8 mouse cellular contexts compared by ENCODE assay signal in genomic region chr15:79442257-79442611, GRCm38 (mm10). TPM values are rescaled to one million over a fixed set of nuclear protein-coding genes. Genes with fewer than 3 reads are reported as not detected.
DNase-seq lines count a peak whose midpoint lies in the region; ATAC-seq and TF ChIP-seq lines count a peak whose summit lies in the region.

No protein-coding gene starts in this region.

- H3K27me3 ChIP-seq in liver, adult 2 months (ENCODE audit: control insufficient read depth, insufficient read depth, low read length), result no peaks in the 10 kb centered on the region
- H3K27me3 ChIP-seq in embryonic facial prominence, embryonic 15.5 days, result no peaks in the 10 kb centered on the region
- no peaks in the 10 kb centered on the region for H3K27me3 ChIP-seq in intestine, embryonic 16.5 days (replicated peaks; ENCODE audit: control insufficient read depth, insufficient read depth, low read length)
- no peaks in the 10 kb centered on the region for H3K27me3 ChIP-seq in neural tube, embryonic 13.5 days

- H3K36me3 ChIP-seq in liver, adult 2 months (ENCODE audit: control insufficient read depth, insufficient read depth, low read length), result no peaks in the 10 kb centered on the region
- H3K36me3 ChIP-seq in embryonic facial prominence, embryonic 15.5 days, result peaks cover 14% of the 10 kb centered on the region
- 0 out of 2 replicates have a peak, but pooled peaks cover 4% of the 10 kb centered on the region for H3K36me3 ChIP-seq in intestine, embryonic 16.5 days (ENCODE audit: control insufficient read depth, insufficient read depth, low read length)
- H3K36me3 ChIP-seq in neural tube, embryonic 13.5 days, result peaks cover 17% of the 10 kb centered on the region

- H3K9ac ChIP-seq in liver, adult 2 months (ENCODE audit: low read depth, low read length), result peak overlapping the region; percentile 88
- H3K9ac ChIP-seq in embryonic facial prominence, embryonic 15.5 days, result peak overlapping the region; percentile 95
- H3K9ac ChIP-seq in intestine, embryonic 16.5 days (ENCODE audit: low read depth, low read length), result peak overlapping the region; percentile 97
- H3K9ac ChIP-seq in neural tube, embryonic 13.5 days, result peak overlapping the region; percentile 99

- H3K4me1 ChIP-seq in liver, adult 2 months (ENCODE audit: control insufficient read depth, insufficient read depth, low read length), result peaks cover 12% of the 10 kb centered on the region
- H3K4me1 ChIP-seq in embryonic facial prominence, embryonic 15.5 days, result peaks cover 66% of the 10 kb centered on the region
- peaks cover 28% of the 10 kb centered on the region for H3K4me1 ChIP-seq in intestine, embryonic 16.5 days (ENCODE audit: control insufficient read depth, insufficient read depth, low read length)
- H3K4me1 ChIP-seq in neural tube, embryonic 13.5 days (replicated peaks), result peaks cover 48% of the 10 kb centered on the region

- peak overlapping the region; percentile 52 for H3K4me3 ChIP-seq in liver, adult 2 months (ENCODE audit: insufficient read depth, low read depth, low read length)
- peak overlapping the region; percentile 94 for H3K4me3 ChIP-seq in embryonic facial prominence, embryonic 15.5 days (replicated peaks)
- peak overlapping the region; percentile 87 for H3K4me3 ChIP-seq in intestine, embryonic 16.5 days (ENCODE audit: low read length)
- H3K4me3 ChIP-seq in neural tube, embryonic 13.5 days, result peak overlapping the region; percentile 92

- H3K4me2 ChIP-seq in embryonic facial prominence, embryonic 15.5 days (replicated peaks), result peak overlapping the region; percentile 68
- peak overlapping the region; percentile 58 for H3K4me2 ChIP-seq in intestine, embryonic 16.5 days (ENCODE audit: low read depth, low read length)
- peak overlapping the region; percentile 94 for H3K4me2 ChIP-seq in neural tube, embryonic 13.5 days

- H3K27ac ChIP-seq in liver, adult 2 months (replicated peaks; ENCODE audit: insufficient read depth, low read depth, low read length), result peak overlapping the region; percentile 49
- H3K27ac ChIP-seq in embryonic facial prominence, embryonic 15.5 days (replicated peaks), result peak overlapping the region; percentile 95
- H3K27ac ChIP-seq in intestine, embryonic 16.5 days (ENCODE audit: low read length), result peak overlapping the region; percentile 91
- peak overlapping the region; percentile 98 for H3K27ac ChIP-seq in neural tube, embryonic 13.5 days (replicated peaks)

- TF ChIP-seq POLR2A in liver, adult 2 months (IDR thresholded peaks at IDR 0.05; ENCODE audit: extremely low read depth, insufficient read depth, low read length), result no peak

- ATAC-seq in embryonic facial prominence, embryonic 15.5 days (ENCODE audit: insufficient number of reproducible peaks, low FRiP score, low TSS enrichment, low read depth), result no peak
- ATAC-seq in intestine, embryonic 16.5 days, result peak; percentile 20; the same call in 1 of the 2 replicates
- peak; percentile 30; the same call in 1 of the 2 replicates for ATAC-seq in neural tube, embryonic 13.5 days (ENCODE audit: low read depth)

- no peak for DNase-seq in liver, adult 2 months (ENCODE audit: extremely low read depth, low read depth, low spot score)
- DNase-seq in liver, result no peak
- DNase-seq in ovary, adult 18-20 months (ENCODE audit: low spot score), result no peak
- no peak for DNase-seq in kidney, postnatal 25 days
- no peak for DNase-seq in cerebellum, adult 8-10 months

- no peaks in the 10 kb centered on the region; the same call in 1 of the 2 replicates for H3K79me2 ChIP-seq in liver, adult 2 months (ENCODE audit: control insufficient read depth, insufficient read depth, low read length)

- 30% methylated on average over 6 of the region's 6 CpGs for WGBS in liver, adult 2 months
- 5% methylated on average over 6 of the region's 6 CpGs for WGBS in embryonic facial prominence, embryonic 15.5 days
- 4% methylated on average over 6 of the region's 6 CpGs for WGBS in intestine, embryonic 16.5 days
- WGBS in neural tube, embryonic 13.5 days, result 2% methylated on average over 6 of the region's 6 CpGs

- no peak for TF ChIP-seq CTCF in liver, adult 2 months (IDR thresholded peaks at IDR 0.05; ENCODE audit: low read depth, low read length)

- H3K9me3 ChIP-seq in embryonic facial prominence, embryonic 15.5 days (replicated peaks), result no peaks in the 10 kb centered on the region
- no peaks in the 10 kb centered on the region for H3K9me3 ChIP-seq in intestine, embryonic 16.5 days (ENCODE audit: control insufficient read depth, low read length)
- H3K9me3 ChIP-seq in neural tube, embryonic 13.5 days, result no peaks in the 10 kb centered on the region

RNA-seq across cellular contexts. Expression of gene Csnk1e, which starts 13.1 kb away (rescaled TPM):
- total RNA-seq in liver, adult 2 months (2014; rRNA removed), result 4.3 and 6.8 TPM in 2 replicates
- polyA plus RNA-seq in liver, adult 2 months (2012; rRNA removed), result 4.7 and 6.6 TPM in 2 replicates
- 113 and 117 TPM in 2 replicates for polyA plus RNA-seq in embryonic facial prominence, embryonic 15.5 days (2015; fragmentation: Nextera tagmentation; extraction: Ambion mirVana)
- polyA plus RNA-seq in intestine, embryonic 16.5 days (2015; fragmentation: Nextera tagmentation; extraction: Ambion mirVana), result 28.9 and 30.8 TPM in 2 replicates
- polyA plus RNA-seq in neural tube, embryonic 13.5 days (2015; fragmentation: Nextera tagmentation; extraction: Ambion mirVana), result 275 and 281 TPM in 2 replicates

RNA-seq across cellular contexts. Expression of gene Tmem184b, which starts 38.9 kb away (rescaled TPM):
- total RNA-seq in liver, adult 2 months (2014; rRNA removed), result 6.0 and 10.1 TPM in 2 replicates
- 46.8 and 48.7 TPM in 2 replicates for polyA plus RNA-seq in liver, adult 2 months (2012; rRNA removed)
- polyA plus RNA-seq in embryonic facial prominence, embryonic 15.5 days (2015; fragmentation: Nextera tagmentation; extraction: Ambion mirVana), result 87.4 and 92.8 TPM in 2 replicates
- 43.6 and 46.4 TPM in 2 replicates for polyA plus RNA-seq in intestine, embryonic 16.5 days (2015; fragmentation: Nextera tagmentation; extraction: Ambion mirVana)
- 42.0 and 45.8 TPM in 2 replicates for polyA plus RNA-seq in neural tube, embryonic 13.5 days (2015; fragmentation: Nextera tagmentation; extraction: Ambion mirVana)
